Mouse (Mus musculus) olfactory bulb, adult 2 months (tissue): ENCODE data around the gene Klk1. TPM values are rescaled to one million over a fixed set of nuclear protein-coding genes. Genes with fewer than 3 reads are reported as not detected.
A peak's percentile ranks its signal among the peaks of the same experiment; 100 is the strongest.

Source experiments
- H3K27ac ChIP-seq: fragments of 200-500 bp; 2 replicates; pipeline ENCODE4 v1.5.1; 2012; ENCODE audit warnings: low read depth, low read length; ENCODE audit not compliant: insufficient read depth
- H3K4me1 ChIP-seq: fragments of 200-500 bp; 2 replicates; pipeline ENCODE4 v1.6.1; 2012; ENCODE audit warnings: low read length; ENCODE audit not compliant: control insufficient read depth, insufficient read depth
- H3K4me3 ChIP-seq: fragments of 200-500 bp; 2 replicates; pipeline ENCODE4 v1.5.1; 2012; ENCODE audit warnings: mild to moderate bottlenecking, low read depth, low read length, moderate library complexity; ENCODE audit not compliant: insufficient read depth
- CTCF ChIP-seq: fragments of 200-500 bp; IDR thresholded peaks from 2 replicates; pipeline ENCODE4 v1.5.1; 2012; ENCODE audit warnings: low read depth, mild to moderate bottlenecking, low read length, moderate library complexity; ENCODE audit not compliant: insufficient read depth
- POLR2A ChIP-seq: fragments of 200-500 bp; IDR thresholded peaks from 2 replicates; pipeline ENCODE4 v1.6.1; 2012; ENCODE audit warnings: mild to moderate bottlenecking, low read depth, low read length, moderate library complexity; ENCODE audit not compliant: insufficient read depth
- WGBS: fragments of 180-500 bp; shearing (Covaris S2); methylation state at CpG from one replicate; pipeline ENCODE4 v1.1.7; 2018; 5-methylcytosine and 5-hydroxymethylcytosine counted together
- polyA plus RNA-seq: library from polyadenylated mRNA; stranded (reverse); fragments of >200 nt; gene quantifications from 2 replicates; pipeline ENCODE4 v1.2.4, GENCODE M21; 2012; ENCODE audit warnings: low replicate concordance; ENCODE audit not compliant: missing spikeins, insufficient read depth, insufficient read length

Gene Klk1
- polyA plus RNA-seq, 1 experiment: not detected

DNA sequence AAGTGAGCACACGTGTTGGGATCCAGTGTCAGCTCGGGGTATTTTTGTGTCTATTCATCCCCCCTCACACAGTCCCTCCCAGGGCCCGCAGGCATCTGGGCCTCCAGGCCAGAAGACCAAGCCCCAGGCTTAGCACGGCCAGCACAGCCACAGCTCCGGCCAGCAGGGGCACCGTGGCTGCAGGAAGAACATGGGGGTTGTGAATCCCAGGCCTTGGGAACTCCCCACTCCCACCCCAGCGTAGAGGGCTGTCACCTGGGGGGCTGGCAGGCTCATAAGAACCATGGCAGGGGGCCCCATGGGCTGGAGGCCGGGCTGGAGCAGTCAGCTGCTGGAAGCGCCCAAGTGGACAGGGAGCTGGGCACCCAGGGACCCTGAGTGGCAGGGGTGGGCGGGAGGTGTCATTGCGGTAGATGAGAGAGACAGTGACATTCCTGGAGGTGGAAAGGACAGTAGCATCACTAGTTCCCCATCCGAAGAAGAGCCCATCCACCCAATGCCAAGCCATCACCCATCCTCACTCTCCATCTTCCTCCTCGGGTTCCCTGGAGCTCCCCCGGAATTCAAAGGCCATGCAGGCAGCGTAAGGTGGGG, 28.0 kb downstream of the Klk1 start:
- 60% methylated on average over 15 of the region's 15 CpGs for WGBS
- TF ChIP-seq POLR2A (no peak), CTCF (no peak)
- Histone ChIP-seq H3K4me3 (no peak overlapping the region), H3K27ac (no peak overlapping the region), H3K4me1 (peaks cover 5% of the 10 kb centered on the region; the same call in 1 of the 2 replicates)

DNA sequence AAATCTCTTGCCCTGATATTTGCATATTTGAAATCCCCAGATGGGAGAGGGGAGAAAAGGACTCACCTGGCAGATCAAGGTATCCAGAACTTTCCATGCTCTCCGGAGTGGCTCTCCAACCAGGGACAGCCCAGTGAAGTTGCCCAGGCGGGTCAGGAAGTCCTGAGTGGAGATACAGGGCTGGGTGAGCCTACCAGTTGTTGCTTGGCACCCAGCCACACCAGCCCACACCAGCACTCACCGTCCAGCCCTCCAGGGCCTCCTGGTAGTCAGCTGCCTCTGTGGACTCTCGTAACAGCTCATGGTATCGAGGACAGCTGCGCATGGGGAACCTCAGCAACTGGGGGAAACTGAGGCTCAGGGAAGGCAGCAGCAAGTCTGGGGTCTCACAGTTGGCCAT, 29.8 kb downstream of the Klk1 start:
- H3K27ac ChIP-seq: no peak overlapping the region
- peaks cover 5% of the 10 kb centered on the region; the same call in 1 of the 2 replicates for H3K4me1 ChIP-seq
- no peak overlapping the region for H3K4me3 ChIP-seq
- 71% methylated on average over 6 of the region's 6 CpGs for WGBS
- TF ChIP-seq POLR2A (no peak), CTCF (no peak)

DNA sequence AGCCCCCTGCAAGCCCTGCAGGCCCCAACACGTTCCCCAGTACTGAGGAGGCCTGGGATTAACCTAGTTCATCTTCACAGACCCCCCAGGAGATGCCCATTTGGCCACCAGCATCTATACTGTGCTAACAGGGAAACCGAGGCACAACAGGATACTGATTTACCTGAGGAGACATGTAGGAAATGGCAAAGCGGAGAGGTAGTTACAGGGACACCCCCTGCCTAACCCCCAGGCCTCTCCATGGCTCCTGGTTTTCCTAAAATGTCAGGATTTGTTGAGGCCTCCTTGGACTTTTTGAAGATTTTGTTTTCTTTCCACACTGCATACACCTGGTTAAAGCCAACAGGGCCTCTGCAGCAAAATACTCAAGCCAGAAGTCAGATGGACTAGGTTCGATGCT, 32.1 kb downstream of the Klk1 start, which contains the start of gene Acp4:
Acp4 (minus strand) TSS at position 101 of the 400 bp plus-strand sequence.
- Histone ChIP-seq H3K27ac (no peak within 1 kb of the TSS), H3K4me3 (no peak within 1 kb of the TSS), H3K4me1 (peaks cover 5% of the 10 kb centered on the region; the same call in 1 of the 2 replicates)
- 84% methylated on average over 4 of the region's 4 CpGs for WGBS
- TF ChIP-seq POLR2A (no peak), CTCF (no peak)

DNA sequence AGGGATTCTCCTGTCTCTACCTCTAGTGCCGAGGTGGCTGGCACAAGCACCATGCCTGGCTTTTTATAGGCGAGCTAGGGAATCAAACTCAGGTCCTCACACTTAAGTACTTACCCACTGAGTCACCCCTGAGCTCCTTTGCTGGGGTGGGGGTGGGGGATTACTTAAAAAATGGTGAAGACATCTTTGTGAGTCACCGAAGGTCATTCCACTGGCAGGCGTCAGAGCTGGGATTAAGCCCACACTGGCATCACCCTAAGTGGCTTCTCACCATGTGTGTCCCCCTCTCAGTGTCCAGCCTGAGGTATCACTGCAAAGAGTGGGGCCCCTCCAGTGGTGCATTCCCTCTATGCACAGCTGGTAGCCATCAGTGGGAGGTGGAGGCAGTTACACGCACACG, 35.2 kb downstream of the Klk1 start:
- no peak overlapping the region for H3K27ac ChIP-seq
- TF ChIP-seq POLR2A: no peak
- no peak for TF ChIP-seq CTCF
- no peak overlapping the region for H3K4me3 ChIP-seq
- 70% methylated on average over 6 of the region's 6 CpGs for WGBS
- peaks cover 5% of the 10 kb centered on the region for H3K4me1 ChIP-seq

DNA sequence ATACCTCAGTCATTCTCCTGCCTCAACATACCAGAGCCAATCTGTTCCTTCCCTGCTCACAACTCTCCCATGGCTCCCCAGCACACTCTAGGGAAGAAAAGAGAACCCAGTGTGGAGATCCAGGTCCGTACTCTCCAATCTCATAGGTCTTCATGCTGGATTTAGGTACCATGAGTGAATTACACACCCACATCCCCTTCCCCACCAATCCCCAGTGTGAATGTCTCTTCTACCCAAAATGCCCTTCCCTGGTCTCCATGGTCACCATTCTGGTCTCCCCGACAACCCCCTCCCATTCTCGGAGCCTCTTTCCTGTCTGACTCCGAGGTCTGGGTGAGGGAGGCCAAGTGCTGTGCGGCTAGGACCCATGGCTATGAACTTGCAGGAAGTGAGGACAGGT, 36.0 kb downstream of the Klk1 start, which contains the start of gene Gm15517:
Gm15517 (plus strand) TSS at position 301 of the 400 bp plus-strand sequence.
- 59% methylated on average over 5 of the region's 5 CpGs for WGBS
- no peak within 1 kb of the TSS for H3K27ac ChIP-seq
- peaks cover 5% of the 10 kb centered on the region for H3K4me1 ChIP-seq
- no peak within 1 kb of the TSS for H3K4me3 ChIP-seq
- TF ChIP-seq POLR2A (no peak), CTCF (no peak)

DNA sequence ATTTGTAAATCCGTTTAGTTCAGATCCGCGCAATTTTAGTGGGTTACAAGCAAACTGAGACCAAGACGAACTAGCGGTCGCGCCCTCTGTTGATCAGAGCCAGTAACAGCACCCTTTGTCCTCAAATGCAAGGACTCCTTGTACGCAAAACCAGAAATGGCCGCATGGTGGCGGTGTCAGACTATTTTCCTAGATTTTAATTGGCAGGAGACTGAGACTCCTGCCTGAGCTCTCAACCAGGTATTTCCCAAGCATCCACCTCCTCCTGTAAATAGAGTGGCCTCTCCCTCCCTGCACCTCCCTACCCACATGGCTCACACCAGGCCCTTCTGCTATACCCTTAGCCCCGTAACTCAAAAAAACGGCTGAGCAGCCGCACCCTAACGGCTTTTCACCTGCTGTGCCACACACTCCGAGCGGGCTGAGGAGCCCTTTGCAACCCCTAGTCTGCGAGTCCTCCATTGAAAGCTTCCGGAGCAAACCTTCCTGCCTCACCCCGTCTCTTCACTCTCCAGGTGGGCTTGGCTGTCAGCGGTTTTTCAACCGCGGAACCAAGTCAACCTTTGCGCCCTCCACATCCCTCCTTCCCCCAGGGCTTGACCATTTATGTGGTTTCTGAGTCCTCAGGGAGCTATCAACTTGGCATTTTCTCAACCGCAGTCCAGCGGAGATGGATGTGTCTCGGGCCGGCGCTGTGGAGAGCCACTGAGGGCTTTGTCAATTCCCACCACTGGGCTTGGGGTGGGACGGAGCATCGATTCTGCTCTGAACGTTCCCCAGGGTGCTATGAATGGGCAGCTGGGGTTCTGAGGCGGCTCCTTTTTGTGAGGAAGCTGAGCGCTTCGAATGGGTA, 37.9 kb downstream of the Klk1 start:
- H3K4me3 ChIP-seq: peak overlapping the region; percentile 38
- 5% methylated on average over 34 of the region's 34 CpGs for WGBS
- no peak overlapping the region for H3K27ac ChIP-seq
- TF ChIP-seq POLR2A: no peak
- peak; percentile 62 for TF ChIP-seq CTCF
- peaks cover 5% of the 10 kb centered on the region for H3K4me1 ChIP-seq

DNA sequence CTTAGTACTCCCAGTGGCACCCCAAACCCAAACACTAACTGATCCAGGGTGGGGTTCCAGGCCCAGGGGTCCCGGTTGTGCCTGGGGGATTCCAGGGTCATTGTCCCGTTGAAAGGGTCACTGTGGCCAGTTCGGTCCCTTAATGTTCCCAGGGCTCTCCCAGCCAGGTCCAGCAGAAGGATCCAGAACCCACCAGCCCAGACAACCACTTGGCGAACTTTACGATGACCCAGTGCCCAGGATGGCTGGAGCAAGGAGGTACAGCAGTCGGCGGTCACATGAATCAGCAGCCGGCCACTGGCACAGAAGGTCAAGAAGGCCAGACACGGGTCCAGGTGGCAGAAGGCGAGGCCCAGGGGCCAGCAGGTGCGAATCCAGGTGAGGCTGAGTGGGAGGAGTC, 43.0 kb downstream of the Klk1 start:
- peaks cover 3% of the 10 kb centered on the region for H3K4me1 ChIP-seq
- WGBS: 82% methylated on average over 11 of the region's 11 CpGs
- no peak for TF ChIP-seq CTCF
- TF ChIP-seq POLR2A: no peak
- no peak overlapping the region for H3K4me3 ChIP-seq
- no peak overlapping the region for H3K27ac ChIP-seq

DNA sequence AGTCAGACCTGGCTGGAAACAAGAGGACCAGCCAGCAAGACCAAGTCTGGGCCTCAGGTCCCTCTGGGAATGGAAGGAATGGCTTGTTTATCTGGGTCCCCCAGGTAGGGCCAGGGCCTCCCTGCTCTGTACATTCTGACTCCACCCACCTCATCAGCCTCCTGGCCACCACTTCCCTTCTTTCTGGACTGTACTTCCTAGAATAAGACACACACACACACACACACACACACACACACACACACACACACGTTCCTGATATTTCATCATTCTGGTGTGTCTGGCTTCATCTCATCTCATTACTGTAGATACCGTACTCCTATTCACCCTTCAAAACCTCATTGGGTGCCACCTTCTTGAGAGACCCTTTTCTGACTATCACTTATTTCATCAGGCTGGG, 44.2 kb downstream of the Klk1 start:
- H3K4me1 ChIP-seq: no peaks in the 10 kb centered on the region
- 85% methylated on average over 2 of the region's 2 CpGs for WGBS
- TF ChIP-seq POLR2A (no peak), CTCF (no peak)
- H3K4me3 ChIP-seq: no peak overlapping the region
- H3K27ac ChIP-seq: no peak overlapping the region

DNA sequence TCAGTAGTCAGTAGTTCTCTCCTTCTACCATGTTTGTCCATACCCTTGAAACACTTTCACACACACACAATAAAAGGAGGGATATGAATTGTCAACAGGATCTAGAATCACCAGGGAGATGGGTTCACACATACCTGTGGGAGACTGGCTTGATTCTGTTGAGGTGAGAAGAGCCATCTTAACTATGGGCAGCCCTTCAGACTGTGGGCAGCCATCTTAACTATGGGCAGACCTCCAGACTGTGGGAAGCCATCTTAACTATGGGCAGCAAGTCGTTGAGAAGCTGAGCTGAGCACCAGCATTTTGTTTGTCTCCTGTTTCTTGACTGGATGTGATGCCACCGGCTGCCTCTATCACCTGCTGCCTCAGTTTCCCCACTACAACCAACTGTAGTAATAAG, 46.1 kb downstream of the Klk1 start:
- H3K27ac ChIP-seq: no peak overlapping the region
- TF ChIP-seq CTCF (no peak), POLR2A (no peak)
- no peaks in the 10 kb centered on the region for H3K4me1 ChIP-seq
- 58% methylated on average over 2 of the region's 2 CpGs for WGBS
- no peak overlapping the region for H3K4me3 ChIP-seq
